Mouse (Mus musculus) mature B cell (primary cell): ENCODE data around the gene H2-K1.

Source experiments
- in situ Hi-C: fragments of 300-500 bp; cut with MboI; formaldehyde crosslinking; loops from 2 replicates; pipeline ENCODE4 v1.14.3; 2019

The H2-K1 gene

DNA sequence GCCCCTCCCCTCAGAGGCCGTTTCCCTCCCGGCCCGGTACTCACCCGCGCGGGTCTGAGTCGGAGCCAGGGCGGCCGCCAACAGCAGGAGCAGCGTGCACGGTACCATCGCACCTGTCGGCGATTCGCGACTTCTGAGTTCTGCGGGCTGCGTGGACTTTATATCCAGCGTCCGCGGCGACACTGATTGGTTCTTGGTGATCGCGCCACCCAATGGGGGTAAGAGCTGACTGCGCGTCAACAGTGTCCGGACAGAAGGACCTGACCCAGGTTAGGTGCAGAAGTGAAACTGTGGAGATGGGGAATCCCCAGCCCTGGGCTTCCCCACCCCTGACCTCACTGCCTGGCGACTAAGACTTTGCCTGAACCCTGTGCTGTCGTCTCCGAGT is at the start of gene H2-K1:
H2-K1 (minus strand) TSS at position 198 of the 388 bp plus-strand sequence.
- in situ Hi-C loops: no loop called here

DNA sequence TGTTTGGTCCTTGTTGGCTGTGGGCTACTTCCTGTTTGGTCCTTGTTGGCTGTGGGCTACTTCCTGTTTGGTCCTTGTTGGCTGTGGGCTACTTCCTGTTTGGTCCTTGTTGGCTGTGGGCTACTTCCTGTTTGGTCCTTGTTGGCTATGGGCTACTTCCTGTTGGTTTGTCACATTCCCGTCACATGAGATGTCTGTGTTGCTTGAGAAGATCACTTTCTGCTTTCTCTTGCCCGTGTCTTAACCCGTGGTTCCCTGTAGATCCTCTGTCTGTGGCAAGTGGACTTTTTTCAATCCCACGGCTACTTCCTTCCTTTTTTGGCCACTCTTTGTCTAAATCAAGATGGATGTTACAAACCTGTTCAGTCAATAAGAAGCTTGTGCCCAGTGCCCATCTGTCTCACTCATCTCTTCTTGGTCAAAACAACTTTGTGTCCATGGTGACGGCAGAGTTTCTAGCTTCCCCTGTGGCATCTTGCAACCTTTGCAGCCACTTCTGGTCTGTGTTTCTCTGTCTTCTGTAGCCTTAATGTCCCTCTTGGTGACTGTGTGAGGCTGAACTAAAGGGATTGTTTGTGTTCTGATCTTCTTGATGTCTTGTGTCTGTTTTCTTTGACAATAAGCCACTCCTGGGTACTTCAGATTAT is 47.4 kb upstream of the H2-K1 start:
- in situ Hi-C loops: no loop called here

DNA sequence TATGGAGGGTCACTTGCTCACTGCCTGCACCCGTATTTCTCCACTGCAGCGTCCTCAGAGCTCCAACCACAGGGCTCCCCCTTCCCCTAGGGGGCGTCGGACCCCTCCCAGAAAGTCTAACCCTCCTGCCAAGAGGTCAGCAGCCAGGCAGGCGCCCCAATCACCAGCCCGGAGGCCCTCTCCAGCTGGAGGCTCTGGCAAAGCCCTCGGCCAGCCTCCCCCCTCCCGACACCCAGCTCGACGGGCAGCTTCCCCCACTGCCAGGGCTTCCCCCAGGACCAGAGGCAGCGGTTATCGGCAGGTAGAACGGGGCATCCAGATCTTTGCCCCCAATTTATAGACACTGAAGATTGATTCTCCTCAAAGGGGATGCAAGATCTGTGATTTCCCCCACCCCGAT is 45.8 kb upstream of the H2-K1 start:
- in situ Hi-C loops: no loop called here

DNA sequence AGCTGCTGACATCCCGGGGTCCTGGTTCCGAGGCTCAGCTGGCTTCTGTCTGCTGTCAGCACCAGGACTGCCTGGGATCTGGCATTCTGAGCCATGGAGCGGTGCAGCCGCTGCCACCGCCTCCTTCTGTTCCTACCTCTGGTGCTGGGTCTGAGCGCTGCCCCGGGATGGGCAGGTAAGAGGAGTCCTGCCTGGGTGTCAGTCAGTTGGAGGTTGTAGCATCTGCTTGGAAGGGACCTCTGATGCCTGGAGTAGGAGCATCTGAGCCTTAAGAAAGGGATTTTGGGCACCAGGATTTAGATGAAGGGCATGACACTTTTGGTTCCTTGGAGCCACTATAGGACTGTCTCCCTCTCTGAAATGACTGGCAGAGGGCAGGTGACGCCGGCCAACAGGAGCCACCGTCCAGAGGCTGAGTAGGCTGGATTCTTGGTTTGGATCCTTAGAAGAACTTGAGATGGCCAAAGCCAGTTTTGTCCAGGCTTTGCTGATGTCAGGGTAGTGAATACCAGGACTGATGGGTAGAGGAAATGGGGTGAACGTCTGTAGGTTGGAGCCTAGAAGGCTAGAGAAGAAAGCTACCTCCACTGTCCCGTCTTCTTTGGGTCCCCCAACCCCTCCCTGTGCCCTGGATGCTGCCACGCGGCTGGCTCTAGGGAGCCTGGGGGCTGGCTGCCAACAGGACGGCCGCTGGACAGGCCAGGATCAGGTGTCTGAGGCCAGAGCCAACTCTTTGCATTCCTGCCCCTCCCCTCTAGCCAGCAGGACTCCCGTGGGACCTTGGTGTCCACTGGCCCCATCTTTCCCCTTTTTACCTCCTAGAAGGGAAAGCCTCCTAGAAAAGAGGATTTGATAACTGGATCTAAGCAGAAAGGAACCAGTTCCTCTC is 39.7 kb upstream of the H2-K1 start:
- in situ Hi-C loops: no loop called here

DNA sequence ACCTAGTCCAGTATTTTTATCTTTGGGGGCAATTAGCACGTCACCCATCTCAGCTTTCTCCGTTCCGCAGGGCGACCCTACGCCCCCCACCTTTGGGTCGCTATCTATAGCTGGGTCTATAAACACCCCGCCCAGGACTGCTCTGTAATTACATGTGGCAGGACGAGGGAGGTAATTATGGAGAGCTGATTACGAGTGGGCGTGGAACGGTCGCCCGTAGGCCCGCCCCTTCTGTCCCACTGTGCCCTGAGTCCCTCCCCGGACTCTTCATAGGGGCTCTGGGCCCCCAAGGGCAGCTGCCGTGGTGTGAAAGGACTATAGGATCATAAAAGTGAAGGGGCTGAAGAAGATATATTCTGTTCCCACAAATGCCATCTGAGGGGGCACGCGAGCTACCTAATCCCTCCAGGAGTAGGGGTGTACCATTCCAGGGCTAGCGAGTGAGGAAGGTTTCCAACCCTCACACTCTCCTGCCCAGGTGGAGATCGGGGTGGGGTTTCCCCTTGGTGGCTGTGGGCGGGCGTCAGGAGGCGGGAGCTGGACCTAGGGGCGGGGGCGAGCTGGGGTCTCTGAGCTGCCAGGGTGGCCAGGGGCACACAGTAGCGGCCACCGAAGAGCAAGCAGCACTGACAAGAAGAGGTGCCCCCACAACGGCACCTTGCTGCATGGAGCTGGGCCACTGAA is 38.9 kb upstream of the H2-K1 start, which contains the start of gene Col11a2:
Col11a2 (plus strand) TSS at position 560 of the 684 bp plus-strand sequence.
- in situ Hi-C loops: no loop called here

DNA sequence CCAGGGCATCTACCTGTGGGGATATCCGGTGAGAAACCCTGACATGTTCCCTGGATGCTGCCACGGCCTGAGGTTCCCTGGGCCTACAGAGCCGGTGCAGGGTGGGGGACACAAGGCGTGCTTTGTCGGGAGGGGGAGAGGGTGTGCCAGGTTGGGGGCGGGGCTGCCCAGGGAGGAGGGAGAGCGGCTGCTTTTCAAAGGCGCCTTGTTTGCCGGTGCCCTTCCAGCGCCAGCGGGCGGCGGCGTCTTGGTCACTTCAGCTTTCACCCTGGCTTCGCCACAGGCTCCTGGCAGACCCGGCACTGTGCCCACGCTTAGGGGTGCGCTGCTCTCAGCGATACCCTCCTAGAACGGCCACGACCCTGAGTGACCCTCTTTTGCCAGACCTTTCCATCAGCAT is 38.3 kb upstream of the H2-K1 start:
- in situ Hi-C loops: no loop called here

DNA sequence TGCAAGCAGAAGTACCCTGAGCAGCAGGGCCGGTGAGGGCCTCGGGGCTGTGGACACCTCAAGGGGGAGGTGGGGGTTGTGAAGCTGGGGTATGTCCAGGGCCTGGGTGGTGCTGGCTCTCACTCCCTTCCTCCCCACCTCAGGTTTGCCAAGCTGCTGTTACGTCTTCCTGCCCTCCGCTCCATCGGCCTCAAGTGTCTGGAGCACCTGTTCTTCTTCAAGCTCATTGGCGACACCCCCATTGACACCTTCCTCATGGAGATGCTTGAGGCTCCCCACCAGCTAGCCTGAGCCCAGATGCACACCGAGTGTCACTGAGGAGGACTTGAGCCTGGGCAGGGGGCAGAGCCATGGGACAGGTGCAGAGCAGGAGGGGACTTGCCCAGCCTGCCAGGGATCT is 37.1 kb upstream of the H2-K1 start:
- in situ Hi-C loops: no loop called here

DNA sequence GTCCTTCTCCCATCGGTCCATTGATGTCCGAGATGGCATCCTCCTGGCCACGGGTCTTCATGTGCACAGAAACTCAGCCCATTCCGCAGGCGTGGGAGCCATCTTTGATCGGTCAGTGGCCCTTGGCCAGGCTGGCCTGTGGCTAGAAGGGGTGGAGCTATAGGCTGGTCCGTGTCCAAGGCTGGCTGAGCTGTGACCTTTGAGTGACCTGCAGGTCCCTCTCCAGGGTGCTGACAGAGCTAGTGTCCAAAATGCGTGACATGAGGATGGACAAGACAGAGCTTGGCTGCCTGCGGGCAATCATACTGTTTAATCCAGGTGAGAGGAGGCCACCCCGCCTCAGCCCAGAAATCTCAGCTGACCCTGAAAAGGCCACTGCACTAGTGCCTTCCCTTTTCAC is 36.5 kb upstream of the H2-K1 start:
- in situ Hi-C loops: no loop called here

DNA sequence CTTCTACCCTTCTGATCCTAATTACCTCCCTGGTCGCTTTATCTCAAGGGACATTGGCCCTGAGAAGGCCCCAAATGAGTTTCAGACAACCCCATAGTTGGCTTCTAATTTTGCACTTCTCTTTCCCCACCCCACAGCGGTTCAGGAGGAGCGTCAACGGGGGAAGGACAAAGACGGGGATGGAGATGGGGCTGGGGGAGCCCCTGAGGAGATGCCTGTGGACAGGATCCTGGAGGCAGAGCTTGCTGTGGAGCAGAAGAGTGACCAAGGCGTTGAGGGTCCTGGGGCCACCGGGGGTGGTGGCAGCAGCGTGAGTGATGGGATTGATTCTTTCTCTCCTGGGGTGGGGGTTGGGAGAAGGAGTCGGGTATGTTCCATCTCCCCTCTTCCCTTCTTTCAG is 35.4 kb upstream of the H2-K1 start:
- in situ Hi-C loops: no loop called here

DNA sequence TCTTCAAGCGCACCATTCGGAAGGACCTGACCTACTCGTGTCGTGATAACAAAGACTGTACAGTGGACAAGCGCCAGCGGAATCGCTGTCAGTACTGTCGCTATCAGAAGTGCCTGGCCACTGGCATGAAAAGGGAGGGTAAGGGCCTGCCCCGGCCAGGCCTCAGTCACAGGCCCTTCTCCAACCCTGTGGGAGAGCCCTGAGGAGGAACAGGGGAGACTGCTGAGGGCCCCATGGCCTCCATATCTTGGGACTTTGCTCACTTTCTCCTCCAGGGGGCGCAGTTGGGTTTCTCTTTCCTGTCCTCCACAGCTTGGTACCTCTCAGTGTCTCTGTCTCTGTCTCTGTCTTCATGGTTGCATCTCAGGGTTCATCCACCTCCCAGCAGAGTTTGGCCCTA is 33.9 kb upstream of the H2-K1 start:
- in situ Hi-C loops: no loop called here

DNA sequence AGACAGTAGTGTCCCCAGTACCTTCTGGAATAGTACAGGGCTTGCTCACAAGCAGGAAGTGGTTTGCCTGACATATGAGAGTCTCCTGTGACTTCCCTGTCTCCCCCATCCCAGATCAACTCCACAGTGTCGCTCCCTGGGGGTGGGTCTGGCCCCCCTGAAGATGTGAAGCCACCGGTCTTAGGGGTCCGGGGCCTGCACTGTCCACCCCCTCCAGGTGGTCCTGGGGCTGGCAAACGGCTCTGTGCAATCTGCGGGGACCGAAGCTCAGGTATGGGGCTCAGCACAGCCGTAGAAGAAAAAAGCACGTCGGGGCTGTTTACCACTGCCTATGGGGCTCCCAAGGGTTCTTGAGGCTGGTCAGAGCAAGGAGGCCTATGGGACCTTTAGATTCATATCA is 33.3 kb upstream of the H2-K1 start:
- in situ Hi-C loops: no loop called here

DNA sequence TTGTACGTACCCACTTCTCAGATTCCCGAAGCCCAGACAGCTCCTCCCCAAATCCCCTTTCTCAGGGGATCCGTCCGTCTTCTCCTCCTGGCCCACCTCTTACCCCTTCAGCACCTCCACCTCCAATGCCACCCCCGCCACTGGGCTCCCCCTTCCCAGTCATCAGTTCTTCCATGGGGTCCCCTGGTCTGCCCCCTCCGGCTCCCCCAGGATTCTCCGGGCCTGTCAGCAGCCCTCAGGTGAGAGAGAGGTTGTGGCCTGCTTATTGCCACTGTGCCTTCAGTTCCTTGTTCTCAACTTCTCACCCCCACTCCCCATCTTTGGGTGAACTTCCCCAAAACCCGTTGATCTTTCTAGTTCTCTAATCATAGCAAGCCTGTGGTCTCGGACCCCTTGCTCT is 32.7 kb upstream of the H2-K1 start:
- in situ Hi-C loops: no loop called here

DNA sequence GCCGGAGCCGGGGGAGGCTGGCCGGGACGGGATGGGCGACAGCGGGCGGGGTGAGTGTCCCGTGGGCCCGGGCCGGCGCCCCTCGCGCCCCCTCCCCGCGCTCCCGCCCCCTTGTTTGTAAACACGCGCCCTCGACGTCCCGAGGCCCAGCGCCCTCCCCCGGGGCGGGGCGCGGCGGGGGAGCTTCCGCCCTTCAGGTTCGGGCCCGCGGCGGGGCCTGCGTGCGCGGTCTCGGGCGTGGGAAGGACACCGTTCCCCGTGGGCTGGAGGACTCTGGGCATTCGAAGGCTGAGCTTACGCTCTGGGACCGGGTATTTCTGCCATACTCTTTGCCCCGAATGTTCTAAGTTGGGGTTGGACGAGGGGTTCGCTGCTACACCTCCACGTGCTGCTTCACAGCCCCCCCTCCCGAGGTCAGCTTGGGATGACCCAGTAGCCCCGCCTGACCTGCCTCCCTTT is 32.1 kb upstream of the H2-K1 start:
- in situ Hi-C loops: no loop called here

DNA sequence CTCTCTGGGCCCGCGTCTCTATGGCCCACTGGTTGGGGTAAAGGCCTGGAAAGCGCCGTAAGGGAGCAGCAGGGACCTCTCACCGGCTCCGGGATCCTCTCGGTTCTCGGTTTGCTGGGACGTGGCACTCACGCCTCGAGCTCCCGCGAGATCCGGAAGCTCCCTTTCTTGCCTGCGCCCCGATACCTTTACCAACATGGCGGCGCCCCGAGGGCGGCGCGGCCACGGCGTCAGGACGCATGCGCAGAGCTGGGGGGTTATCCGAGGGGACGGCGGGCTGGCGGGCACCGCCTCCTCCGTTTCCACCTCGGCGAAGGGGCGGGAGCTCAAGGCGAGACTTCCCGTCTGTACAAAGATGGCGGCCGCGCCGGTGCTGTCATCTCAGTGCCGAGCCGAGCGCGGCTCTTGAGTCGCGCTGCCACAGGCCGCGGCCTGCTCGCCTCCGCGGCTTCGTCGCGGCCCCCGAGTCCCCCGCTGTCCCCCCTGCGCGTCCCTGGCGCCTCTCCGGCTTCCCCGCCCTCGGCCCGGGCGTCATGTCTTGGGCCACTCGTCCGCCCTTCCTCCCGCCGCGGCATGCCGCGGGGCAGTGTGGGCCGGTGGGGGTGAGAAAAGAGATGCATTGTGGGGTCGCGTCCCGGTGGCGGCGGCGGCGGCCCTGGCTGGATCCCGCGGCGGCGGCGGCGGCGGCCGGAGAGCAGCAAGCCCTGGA is 31.5 kb upstream of the H2-K1 start, which contains the start of the genes Slc39a7 and Rxrb:
Slc39a7 (minus strand) TSS at position 218 of the 709 bp plus-strand sequence.
Rxrb (plus strand) TSS at position 348 of the 709 bp plus-strand sequence.
- in situ Hi-C loops: no loop called here

DNA sequence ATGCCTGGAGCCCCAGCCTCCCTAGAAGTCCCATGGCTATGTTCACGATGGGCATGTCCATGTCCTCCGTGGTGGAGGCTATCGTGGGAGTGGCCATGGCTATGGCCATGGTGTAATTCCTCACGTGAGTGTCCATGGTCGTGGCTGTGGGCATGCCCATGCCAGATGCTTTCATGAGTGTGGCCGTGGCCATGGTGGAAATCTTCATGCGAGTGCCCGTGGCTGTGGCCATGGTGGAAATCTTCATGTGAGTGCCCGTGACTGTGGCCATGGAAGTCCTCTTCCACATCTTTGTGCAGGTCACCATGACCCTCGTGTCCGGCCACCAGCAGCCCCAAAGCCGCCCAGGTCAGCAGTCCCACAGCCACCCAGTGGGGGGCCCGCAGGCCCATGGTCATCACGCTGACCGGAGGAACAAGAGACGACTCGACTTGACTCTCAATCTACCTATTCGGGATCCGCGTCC is 30.7 kb upstream of the H2-K1 start:
- in situ Hi-C loops: no loop called here

DNA sequence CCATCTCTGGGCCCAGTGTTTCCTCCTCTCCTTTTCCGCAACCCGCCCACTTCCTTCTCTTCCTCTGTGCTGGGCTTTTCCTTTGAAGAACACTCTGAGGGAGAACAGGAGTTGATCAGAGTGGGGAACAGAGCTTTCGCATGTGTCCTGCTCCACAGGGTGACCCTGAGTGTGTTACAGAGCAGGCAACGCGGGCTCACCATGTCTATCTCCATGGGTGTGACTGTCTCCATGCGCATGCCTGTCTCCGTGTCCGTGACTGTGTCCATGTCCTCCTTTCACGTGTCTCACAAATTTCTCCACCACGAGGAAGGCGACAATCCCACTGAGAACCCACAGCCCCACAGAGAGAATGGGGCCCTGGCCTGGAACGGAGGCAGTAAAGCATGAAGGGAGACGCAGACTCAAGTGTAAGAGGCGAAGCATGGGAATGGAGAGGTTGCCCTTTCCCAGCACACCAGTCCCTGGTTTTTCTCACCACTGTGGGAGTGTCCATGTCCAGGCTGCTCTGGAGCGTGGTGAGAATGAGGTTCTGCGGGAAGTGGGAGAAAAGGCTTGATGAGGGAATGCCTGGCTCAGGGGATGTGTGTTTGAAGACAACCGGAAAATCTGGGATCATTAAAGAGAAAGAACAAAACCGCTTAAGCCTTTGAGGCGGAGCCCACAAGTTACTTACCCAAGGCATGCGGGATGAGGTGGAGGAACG is 29.9 kb upstream of the H2-K1 start:
- in situ Hi-C loops: no loop called here

DNA sequence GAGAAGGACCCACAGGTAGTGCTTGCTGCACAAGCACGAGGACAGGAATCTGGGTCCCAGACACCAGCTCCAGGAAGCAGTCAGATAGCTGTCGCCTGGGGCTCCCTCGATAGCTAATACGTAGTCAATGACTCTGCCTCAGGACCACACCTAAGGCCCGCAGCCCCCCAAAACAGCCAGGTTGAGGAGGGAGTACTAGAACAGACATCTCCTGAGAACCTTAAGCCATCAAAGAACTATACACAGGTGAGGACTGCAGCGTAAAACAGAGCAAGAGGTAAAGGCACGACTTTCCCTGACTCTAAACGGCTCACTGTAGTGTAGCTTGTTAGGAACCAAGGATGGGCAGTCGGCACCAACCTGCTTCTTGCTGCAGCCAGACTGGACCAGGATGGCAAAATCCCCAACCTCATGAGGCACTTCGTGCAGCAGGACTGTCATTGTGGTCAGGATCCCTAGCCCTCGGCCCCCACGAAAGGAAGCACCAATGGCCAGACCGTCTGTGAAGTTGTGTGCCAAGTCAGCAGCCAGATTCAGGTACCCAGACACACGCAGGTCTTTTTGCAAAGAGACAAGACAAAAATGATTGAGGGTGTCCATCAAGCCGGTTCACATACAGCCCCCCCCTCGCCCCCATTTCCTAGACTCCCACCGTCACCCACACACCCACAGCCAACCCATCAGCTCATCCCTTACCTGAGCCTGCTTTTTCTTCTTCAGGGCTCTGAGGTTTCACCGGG is 29.2 kb upstream of the H2-K1 start:
- in situ Hi-C loops: no loop called here

DNA sequence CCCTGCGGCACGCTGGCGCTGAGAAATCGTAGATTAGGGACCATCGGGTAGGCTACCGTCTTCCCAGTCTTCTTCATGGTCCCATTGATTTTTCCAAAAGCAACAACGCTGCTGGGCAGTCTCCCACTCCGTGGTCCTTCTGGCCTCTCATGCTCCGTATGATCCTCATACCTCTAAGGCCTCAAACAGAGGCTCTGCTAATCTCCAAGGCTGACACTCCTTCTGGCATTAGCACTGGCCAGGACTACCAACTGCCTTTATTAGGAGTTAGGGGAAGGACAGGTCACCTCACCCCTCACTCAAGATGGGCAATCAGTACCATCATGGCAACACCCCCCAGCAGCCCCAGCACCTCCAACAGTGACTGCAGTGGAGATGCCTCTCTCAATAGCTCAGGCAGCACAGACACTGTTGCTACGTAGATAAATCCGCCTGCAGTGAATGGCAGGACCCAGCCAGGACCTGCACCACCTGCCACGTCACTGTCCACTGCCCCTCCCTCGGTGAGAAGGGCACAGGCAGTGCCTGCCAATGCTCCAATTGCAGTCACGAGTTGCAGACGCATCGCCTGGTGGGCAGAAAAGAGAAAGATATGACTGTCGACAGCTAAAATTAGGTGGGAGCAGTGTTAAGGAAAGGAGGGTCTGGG is 28.5 kb upstream of the H2-K1 start:
- in situ Hi-C loops: no loop called here

DNA sequence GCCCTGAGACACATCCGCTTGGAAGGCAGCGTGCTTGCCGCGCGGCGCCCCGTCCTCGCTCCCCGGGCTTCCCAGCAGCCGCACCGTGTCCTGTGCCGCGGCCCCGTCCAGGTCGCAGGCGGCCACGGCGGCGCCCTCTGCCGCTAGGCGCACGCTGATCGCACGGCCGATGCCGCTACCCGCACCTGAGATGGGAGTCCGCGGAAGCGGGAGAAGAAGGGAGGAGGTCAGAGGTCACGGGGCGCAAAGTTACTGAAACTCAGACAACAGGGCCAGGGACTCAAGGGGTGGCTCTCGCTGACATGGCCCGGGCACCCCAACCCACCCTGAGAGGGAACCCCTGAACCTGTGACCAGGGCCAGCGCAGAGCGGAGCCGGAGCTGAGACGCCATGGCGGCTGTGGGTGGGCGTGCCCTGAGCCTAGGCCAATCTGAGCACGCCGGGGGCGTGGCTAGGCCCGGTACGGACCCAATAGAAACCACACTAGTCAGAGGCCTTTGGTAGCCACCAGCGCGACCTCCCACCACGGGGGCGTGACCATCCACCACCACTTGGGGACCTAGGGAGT is 27.6 kb upstream of the H2-K1 start, which contains the start of gene H2-Ke6:
H2-Ke6 (minus strand) TSS at position 405 of the 568 bp plus-strand sequence.
- in situ Hi-C loops: no loop called here
